Mouse (Mus musculus) heart, embryonic 11.5 days (tissue): ENCODE measurements at regions not wholly inside any gene's neighbourhood (a gene's known extent, or its start where the extent isn't known, plus 50 kb on each side); places are given as distances from the start of the nearest gene placed in this dataset.
A peak's percentile ranks its signal among the peaks of the same experiment; 100 is the strongest.
"Not testable (repeated sequence)": the region's sequence is repeated elsewhere in the genome, so short reads cannot be mapped to it uniquely, and the experiment has no call there.

Experiments used
- ATAC-seq: fragments of 200-750 bp; cut with Nextera tagmentation; replicated peaks from 2 replicates; pipeline ENCODE4 v1.8.0; 2017; ENCODE audit warnings: moderate library complexity; ENCODE audit not compliant: insufficient number of reproducible peaks, low FRiP score, low TSS enrichment
- H3K27ac ChIP-seq: fragments of 300-500 bp; sonication (generic); 2 replicates; pipeline ENCODE4 v1.5.1; 2014; ENCODE audit warnings: mild to moderate bottlenecking, low read depth, low read length
- H3K27me3 ChIP-seq: fragments of 300-500 bp; sonication (generic); 2 replicates; pipeline ENCODE4 v1.6.1; 2014; ENCODE audit warnings: mild to moderate bottlenecking, low read length, mixed read lengths; ENCODE audit not compliant: control insufficient read depth, insufficient read depth
- H3K36me3 ChIP-seq: fragments of 300-500 bp; sonication (generic); 2 replicates; pipeline ENCODE4 v1.6.1; 2014; ENCODE audit warnings: mild to moderate bottlenecking, low read length, moderate library complexity, mixed read lengths; ENCODE audit not compliant: control insufficient read depth, insufficient read depth
- H3K4me1 ChIP-seq: fragments of 300-500 bp; sonication (generic); 2 replicates; pipeline ENCODE4 v1.6.1; 2014; ENCODE audit warnings: low read length; ENCODE audit not compliant: control insufficient read depth, insufficient read depth
- H3K4me2 ChIP-seq: fragments of 300-500 bp; sonication (generic); 2 replicates; pipeline ENCODE4 v1.6.1; 2014; ENCODE audit warnings: mild to moderate bottlenecking, moderate library complexity
- H3K4me3 ChIP-seq: fragments of 300-500 bp; sonication (generic); 2 replicates; pipeline ENCODE4 v1.5.1; 2014; ENCODE audit warnings: low read depth, low read length
- H3K9ac ChIP-seq: fragments of 300-500 bp; sonication (generic); 2 replicates; pipeline ENCODE4 v1.6.1; 2014; ENCODE audit warnings: mild to moderate bottlenecking, low read depth, low read length, moderate library complexity
- H3K9me3 ChIP-seq: fragments of 300-500 bp; sonication (generic); replicated peaks from 2 replicates; pipeline ENCODE4 v1.6.1; 2016; ENCODE audit warnings: low read length; ENCODE audit not compliant: control insufficient read depth
- WGBS: fragments of 180-500 bp; shearing (Covaris S2); extraction: QIAGEN DNeasy Blood & Tissue Kit; methylation state at CpG from one replicate; pipeline ENCODE4 v1.1.7; 2014; ENCODE audit not compliant: insufficient replicate concordance; 5-methylcytosine and 5-hydroxymethylcytosine counted together

DNA sequence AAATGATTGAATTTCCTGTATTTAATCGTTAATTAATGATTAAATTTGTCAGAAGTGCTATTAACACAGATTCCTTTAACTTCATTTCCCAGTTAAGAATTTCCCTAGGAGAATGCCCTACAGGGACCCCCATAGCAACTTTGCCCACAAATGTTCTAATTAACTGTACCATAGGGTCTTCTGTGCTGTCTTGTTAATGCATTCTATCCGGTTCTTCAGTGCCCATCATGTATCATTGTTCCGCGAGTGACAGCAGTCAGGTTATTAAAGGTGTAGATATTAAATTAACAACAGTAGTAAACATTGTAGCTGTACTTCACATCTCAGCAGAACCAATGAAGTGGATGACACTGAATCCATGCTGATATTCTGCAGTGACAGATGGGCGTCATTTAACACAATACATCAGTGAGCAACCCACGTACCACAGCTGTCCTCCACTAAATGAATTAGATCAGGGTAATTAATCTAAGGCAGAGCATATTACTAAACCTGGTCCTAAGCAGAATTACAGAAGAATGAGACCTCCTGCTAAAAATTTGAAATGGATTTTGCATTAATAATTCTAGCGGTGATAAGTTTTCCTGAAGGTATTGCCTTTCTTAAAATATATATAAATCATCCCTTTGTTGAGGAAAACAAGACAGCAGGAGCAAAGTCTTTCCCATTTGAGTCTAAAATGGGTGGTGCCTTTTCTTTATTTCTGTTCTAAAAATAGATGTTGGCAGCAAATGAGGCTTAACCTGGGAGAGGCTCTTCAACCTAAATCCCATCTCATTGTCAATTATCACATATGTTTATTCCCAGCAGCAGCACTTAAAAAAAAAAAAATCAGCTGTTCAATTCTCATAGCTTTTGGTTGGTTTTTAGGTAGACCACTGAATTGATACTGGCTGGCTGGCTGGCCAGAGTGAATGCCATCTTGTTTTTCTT is 872.3 kb downstream of the Nxph1 start:
- H3K4me2 ChIP-seq: no peak overlapping the region
- 81% methylated on average over 7 of the region's 7 CpGs for WGBS
- no peaks in the 10 kb centered on the region for H3K27me3 ChIP-seq
- ATAC-seq: no peak
- no peak overlapping the region for H3K9ac ChIP-seq
- no peak overlapping the region for H3K4me3 ChIP-seq
- H3K36me3 ChIP-seq: no peaks in the 10 kb centered on the region
- no peaks in the 10 kb centered on the region for H3K9me3 ChIP-seq
- no peaks in the 10 kb centered on the region for H3K4me1 ChIP-seq
- no peak overlapping the region for H3K27ac ChIP-seq

DNA sequence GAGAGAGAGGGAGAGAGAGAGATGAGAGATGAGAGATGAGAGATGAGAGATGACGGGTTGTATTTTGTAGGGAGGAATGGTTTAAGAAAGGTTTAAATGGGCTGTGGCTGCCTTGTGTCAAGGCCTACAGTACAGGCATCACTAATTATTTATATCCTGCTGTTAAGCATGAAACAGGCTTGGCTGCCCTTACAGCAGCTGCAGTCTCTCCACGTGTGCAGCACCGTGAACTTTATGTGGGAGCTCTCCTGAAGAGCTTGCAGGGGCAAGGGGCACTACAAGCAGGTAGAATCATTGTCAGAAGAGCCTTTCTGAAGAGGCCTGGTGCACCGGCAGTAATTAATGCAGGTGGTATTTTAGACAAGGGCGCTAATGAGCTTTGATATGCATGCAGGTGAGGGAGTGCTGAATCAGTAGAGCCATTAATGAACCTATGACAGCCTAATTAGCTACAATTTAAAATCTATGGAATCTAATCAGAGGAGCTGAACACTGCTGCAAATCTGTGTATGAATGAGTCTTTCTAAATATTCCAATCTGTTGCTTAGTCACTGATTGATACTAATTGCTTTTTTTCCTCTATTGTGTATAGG is 886.7 kb downstream of the Nxph1 start:
- Histone ChIP-seq H3K27me3 (no peaks in the 10 kb centered on the region), H3K9ac (no peak overlapping the region), H3K4me3 (no peak overlapping the region)

DNA sequence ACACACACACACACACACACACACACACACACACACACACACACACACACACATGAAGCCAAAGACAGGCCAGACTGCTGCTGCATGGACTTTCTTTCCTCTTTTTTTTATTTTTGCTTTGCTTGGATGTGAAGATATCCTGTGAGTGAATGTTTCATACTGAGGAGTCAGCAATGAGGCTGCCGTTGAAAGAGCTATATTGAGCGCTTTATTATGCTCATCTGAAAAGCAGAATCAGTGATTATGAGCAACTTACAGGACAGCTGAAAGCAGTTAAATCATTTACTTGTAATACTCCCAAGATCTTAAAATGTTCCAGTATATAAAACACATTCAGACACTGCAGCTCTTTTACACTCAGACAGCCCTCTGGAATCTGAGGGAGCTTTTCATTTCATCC is 894.2 kb downstream of the Nxph1 start:
- Histone ChIP-seq H3K27ac (no peak overlapping the region), H3K27me3 (no peaks in the 10 kb centered on the region), H3K4me2 (no peak overlapping the region), H3K9ac (no peak overlapping the region), H3K4me1 (no peaks in the 10 kb centered on the region), H3K4me3 (no peak overlapping the region), H3K36me3 (no peaks in the 10 kb centered on the region), H3K9me3 (no peaks in the 10 kb centered on the region)
- no peak for ATAC-seq
- WGBS: 78% methylated on average over 2 of the region's 2 CpGs

More for the DNA sequence above, 886.7 kb downstream of the Nxph1 start:
- no peaks in the 10 kb centered on the region for H3K4me1 ChIP-seq
- H3K36me3 ChIP-seq: no peaks in the 10 kb centered on the region
- no peak overlapping the region for H3K4me2 ChIP-seq
- WGBS: 55% methylated on average over 5 of the region's 5 CpGs
- no peak overlapping the region for H3K27ac ChIP-seq
- H3K9me3 ChIP-seq: no peaks in the 10 kb centered on the region; the same call in 1 of the 2 replicates
- ATAC-seq: no peak

DNA sequence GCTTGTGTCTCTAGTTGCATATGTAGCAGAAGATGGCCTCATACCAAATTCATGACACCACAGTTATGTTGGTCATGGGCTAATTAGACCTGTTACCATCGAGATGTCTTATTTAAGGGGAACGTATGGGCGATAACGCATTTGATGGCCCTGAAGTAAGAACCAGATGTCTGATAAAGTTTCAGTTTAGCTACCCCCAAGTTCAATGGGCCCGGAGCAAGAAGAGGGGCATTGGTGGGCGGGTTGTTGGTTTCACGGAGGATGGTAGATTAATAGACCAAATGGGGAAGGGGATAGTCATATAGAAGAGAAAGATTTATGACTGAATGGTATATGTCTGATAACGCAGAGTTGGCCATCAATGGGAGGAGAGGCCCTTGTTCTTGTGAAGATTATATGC is 941.6 kb downstream of the Nxph1 start:
- H3K4me3 ChIP-seq, H3K27me3 ChIP-seq, H3K9ac ChIP-seq, H3K9me3 ChIP-seq, H3K27ac ChIP-seq, H3K4me2 ChIP-seq, H3K36me3 ChIP-seq, H3K4me1 ChIP-seq: not testable (repeated sequence)
- peak; percentile 100 for ATAC-seq
- 78% methylated on average over 8 of the region's 8 CpGs for WGBS
